Mouse (Mus musculus): ENCODE results near the gene Cubn. TPM values are rescaled to one million over a fixed set of nuclear protein-coding genes. Genes with fewer than 3 reads are reported as not detected.
A peak's percentile ranks its signal among the peaks of the same experiment; 100 is the strongest.

Cubn gene
- polyA plus RNA-seq, 1 experiment from 2014 or later = 0.21 TPM

DNA sequence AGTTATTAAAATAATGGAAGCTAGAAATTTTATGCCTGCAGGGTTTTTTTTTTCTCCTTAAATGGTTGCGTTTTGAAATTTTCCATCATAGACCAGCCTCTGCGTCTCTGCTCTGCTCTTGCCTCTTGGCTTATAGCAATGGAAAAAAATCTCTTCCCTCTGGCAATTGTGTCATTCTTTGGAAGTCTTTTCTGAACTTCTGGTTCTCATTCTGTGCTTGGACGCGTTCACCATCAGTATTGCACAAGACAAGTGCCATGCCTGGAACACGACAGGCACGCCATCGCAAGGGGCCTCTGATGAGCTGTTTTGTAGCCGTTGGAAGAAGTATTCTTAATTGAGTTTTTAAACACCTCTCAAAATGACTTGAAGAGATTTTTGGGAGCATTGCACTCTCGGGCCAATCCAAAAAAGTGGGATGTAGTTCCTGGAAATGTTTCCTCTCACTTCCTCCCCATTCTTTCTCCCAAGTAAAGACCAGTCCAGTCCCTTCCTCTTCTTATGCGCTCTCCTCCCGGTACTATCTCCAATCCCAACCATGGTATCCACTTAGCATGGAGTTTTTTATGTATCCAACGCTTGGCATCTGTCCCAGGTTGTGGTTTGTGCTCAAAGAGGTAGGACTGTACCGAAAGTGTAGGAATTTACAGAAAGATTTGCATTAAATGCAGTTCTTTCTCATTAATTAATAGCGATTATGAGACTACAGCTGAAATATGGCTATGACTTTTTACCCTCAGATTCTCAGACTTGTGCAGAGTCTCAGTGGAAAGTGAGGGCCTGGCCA, 69.4 kb downstream of the Cubn start:
- DNase-seq (ENCODE audit: low spot score) (no peak), ATAC-seq (ENCODE audit: low FRiP score) (no peak)
- Histone ChIP-seq H3K4me3 (replicated peaks; ENCODE audit: low read length) (no peak overlapping the region), H3K27me3 (ENCODE audit: control insufficient read depth, insufficient read depth, low read length) (no peaks in the 10 kb centered on the region), H3K9me3 (ENCODE audit: control insufficient read depth, low read length) (no peaks in the 10 kb centered on the region), H3K4me1 (replicated peaks; ENCODE audit: control insufficient read depth, insufficient read depth, low read length) (no peaks in the 10 kb centered on the region), H3K27ac (no peak overlapping the region), H3K36me3 (replicated peaks; ENCODE audit: control insufficient read depth, insufficient read depth) (no peaks in the 10 kb centered on the region), H3K9ac (no peak overlapping the region), H3K4me2 (replicated peaks) (no peak overlapping the region)
- WGBS = 92% methylated on average over 14 of the region's 14 CpGs

DNA sequence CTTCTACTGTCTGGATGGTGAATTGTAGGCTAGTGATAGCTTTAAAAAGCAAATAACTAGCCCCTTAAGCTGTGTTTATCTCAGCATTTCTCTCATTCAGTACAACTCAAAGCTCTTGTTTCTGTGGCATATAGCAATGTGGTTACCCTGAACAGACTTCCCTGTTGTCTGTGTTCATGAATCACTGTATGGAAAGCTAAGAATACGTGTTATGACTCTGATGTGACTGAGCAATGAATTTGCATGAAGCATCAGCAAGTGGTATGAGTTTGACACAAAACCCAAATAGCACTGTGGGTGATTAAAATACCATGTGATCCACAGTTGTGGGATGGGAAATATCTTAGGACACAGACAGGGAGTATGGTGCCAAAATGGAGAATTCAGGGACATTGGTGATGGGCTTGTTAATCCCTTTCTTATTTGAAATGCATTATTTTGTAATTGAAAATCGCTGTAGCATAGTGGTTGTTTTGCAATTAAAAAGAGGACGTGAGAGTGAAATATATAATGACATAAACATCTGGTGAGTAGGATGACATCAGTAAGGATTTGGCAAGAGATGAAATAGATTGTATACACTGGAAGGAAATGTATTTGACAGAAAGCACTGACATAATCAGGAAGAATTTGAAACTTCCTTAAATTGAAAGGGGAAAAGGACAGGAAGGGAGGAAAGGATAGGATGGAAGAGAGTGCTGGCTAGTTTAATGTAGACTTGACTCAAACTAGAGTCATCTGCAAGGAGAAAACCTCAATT, 74.7 kb downstream of the Cubn start:
- H3K27ac ChIP-seq = no peak overlapping the region
- ATAC-seq (ENCODE audit: low FRiP score) (no peak), DNase-seq (ENCODE audit: low spot score) (no peak)
- no peak overlapping the region for H3K9ac ChIP-seq
- no peaks in the 10 kb centered on the region for H3K4me1 ChIP-seq (replicated peaks; ENCODE audit: control insufficient read depth, insufficient read depth, low read length)
- no peaks in the 10 kb centered on the region for H3K27me3 ChIP-seq (ENCODE audit: control insufficient read depth, insufficient read depth, low read length)
- no peak overlapping the region for H3K4me3 ChIP-seq (replicated peaks; ENCODE audit: low read length)
- no peaks in the 10 kb centered on the region for H3K9me3 ChIP-seq (ENCODE audit: control insufficient read depth, low read length)
- no peak overlapping the region for H3K4me2 ChIP-seq (replicated peaks)
- H3K36me3 ChIP-seq (replicated peaks; ENCODE audit: control insufficient read depth, insufficient read depth) = no peaks in the 10 kb centered on the region
- 69% methylated on average over 3 of the region's 3 CpGs for WGBS

DNA sequence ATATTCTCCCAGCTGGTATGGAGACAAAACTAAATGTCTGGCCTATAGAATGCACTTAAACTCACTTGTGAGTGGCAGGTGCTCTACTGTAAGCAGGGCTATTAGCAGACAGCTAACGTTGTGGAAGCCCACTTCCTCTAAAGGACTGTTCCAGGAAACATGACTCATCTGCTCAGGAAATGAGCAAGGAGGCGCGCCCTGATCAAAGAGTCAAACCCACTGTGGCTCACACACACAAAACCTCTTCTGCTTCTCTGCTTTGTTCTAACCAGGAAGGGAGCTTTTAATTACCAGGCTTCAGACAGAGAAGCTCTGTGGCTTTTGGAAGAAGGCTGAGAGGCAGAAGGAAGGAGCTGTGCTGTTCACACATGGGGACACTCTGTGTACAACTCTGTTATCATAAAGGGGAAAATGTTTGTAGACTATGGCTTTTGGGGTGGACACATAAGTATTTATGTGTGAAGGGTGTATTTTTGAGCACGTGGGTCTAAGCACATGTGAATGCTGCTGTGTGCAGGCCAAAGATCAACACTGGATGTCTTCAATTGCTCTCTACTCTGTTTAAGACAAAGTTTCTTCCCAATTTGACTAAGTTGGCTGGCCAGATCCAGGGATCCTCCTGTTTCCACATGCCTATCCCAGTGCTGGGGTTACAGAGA, 78.0 kb downstream of the Cubn start:
- 72% methylated on average over 4 of the region's 4 CpGs for WGBS
- peak; percentile 51; the same call in 1 of the 2 replicates for ATAC-seq (ENCODE audit: low FRiP score)

DNA sequence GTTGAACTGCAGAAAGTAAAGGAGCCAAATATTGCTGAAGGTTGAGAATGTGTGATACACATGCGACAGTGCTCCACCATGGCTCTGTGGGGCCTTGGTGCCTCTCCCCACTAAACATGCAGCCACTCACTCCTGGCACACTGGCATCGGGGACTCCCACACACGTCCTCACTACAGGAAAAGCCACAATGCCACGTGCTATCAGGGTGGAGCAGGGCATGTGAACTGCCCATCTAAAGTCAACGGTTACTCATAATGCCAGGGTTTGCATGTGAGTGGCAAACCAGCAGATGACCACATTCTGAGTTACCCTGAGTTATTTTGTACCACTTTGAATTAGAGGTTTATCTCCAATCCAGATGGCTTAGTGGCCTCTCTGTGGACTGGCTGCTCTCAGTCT, 81.0 kb downstream of the Cubn start:
- Histone ChIP-seq H3K27me3 (ENCODE audit: control insufficient read depth, insufficient read depth, low read length) (no peaks in the 10 kb centered on the region), H3K4me2 (replicated peaks) (no peak overlapping the region), H3K9me3 (ENCODE audit: control insufficient read depth, low read length) (no peaks in the 10 kb centered on the region), H3K4me3 (replicated peaks; ENCODE audit: low read length) (no peak overlapping the region), H3K27ac (no peak overlapping the region), H3K36me3 (replicated peaks; ENCODE audit: control insufficient read depth, insufficient read depth) (no peaks in the 10 kb centered on the region), H3K4me1 (replicated peaks; ENCODE audit: control insufficient read depth, insufficient read depth, low read length) (peaks cover 5% of the 10 kb centered on the region), H3K9ac (no peak overlapping the region)
- DNase-seq (ENCODE audit: low spot score) (no peak), ATAC-seq (ENCODE audit: low FRiP score) (no peak)
- WGBS = 90% methylated on average over 5 of the region's 5 CpGs

More for the DNA sequence above, 78.0 kb downstream of the Cubn start:
- Histone ChIP-seq H3K27ac (0 out of 2 replicates have a peak overlapping the region, but pooled peaks have one; percentile 41), H3K27me3 (ENCODE audit: control insufficient read depth, insufficient read depth, low read length) (no peaks in the 10 kb centered on the region), H3K4me3 (replicated peaks; ENCODE audit: low read length) (no peak overlapping the region), H3K36me3 (replicated peaks; ENCODE audit: control insufficient read depth, insufficient read depth) (no peaks in the 10 kb centered on the region), H3K9me3 (ENCODE audit: control insufficient read depth, low read length) (no peaks in the 10 kb centered on the region), H3K4me1 (replicated peaks; ENCODE audit: control insufficient read depth, insufficient read depth, low read length) (no peaks in the 10 kb centered on the region), H3K9ac (no peak overlapping the region), H3K4me2 (replicated peaks) (no peak overlapping the region)
- no peak for DNase-seq (ENCODE audit: low spot score)

DNA sequence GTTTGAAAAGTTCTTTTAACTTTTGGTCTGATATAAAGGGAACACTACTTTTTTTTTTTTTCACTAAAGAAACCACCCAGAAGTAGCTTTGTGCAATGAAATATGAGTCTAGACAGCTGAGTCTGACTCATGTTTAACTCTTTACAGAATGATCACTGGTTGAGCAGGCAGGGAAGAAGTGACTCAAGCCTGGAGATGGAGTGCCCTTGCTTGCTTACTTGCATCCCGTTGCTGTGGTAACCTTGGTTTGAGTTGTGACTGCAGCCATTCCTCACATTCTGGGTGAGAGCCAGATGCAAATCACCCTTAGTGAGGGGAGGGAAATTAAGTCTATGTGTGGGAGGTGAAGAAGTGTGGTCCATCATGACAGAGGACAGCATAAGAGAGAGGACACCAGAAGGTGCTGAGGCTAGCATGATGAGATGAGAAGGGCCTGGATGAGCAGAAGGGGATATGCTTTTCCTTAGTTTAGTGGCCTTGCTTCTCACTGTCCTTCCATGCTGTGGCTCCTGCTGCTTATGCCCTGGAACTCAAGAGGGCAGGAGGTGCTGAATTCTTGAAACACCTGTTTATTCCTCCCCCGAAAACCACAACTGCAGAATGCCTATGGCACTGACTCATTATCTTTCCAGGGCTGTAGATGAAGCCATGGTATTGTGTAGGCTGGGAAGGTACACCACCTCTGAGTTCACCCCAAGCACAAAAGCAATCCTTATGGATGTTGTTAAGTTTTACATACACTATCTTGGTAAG, 81.7 kb downstream of the Cubn start:
- no peak overlapping the region for H3K9ac ChIP-seq
- no peak overlapping the region for H3K4me3 ChIP-seq (replicated peaks; ENCODE audit: low read length)
- WGBS = 77% methylated on average over 2 of the region's 2 CpGs
- ATAC-seq (ENCODE audit: low FRiP score) = no peak
- H3K27me3 ChIP-seq (ENCODE audit: control insufficient read depth, insufficient read depth, low read length) = no peaks in the 10 kb centered on the region
- H3K9me3 ChIP-seq (ENCODE audit: control insufficient read depth, low read length) = no peaks in the 10 kb centered on the region
- DNase-seq (ENCODE audit: low spot score) = no peak
- H3K36me3 ChIP-seq (replicated peaks; ENCODE audit: control insufficient read depth, insufficient read depth) = no peaks in the 10 kb centered on the region
- no peak overlapping the region for H3K4me2 ChIP-seq (replicated peaks)
- H3K4me1 ChIP-seq (replicated peaks; ENCODE audit: control insufficient read depth, insufficient read depth, low read length) = peaks cover 5% of the 10 kb centered on the region
- no peak overlapping the region for H3K27ac ChIP-seq

DNA sequence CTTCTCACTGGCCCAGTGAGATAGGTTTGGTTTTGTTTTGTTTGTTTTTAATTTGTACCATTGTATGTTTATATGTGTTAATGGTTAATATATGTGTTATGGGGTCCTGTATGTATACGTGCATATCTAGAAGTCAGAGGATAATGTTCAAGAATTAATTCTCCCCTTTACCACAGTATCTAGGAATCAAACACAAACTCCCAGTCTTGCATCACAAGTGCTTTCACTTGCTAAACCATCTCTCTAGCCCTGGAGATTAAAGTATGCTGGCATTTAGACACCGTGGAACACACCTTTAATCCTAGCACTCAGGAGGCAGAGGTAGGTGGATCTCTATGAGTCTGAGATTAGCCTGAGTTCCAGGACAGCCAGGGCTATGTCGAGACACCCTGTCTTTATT, 83.3 kb downstream of the Cubn start:
- no peak for DNase-seq (ENCODE audit: low spot score)
- H3K27ac ChIP-seq = no peak overlapping the region
- WGBS = 86% methylated on average over 3 of the region's 3 CpGs
- H3K4me1 ChIP-seq (replicated peaks; ENCODE audit: control insufficient read depth, insufficient read depth, low read length) = peaks cover 5% of the 10 kb centered on the region
- no peak overlapping the region for H3K4me3 ChIP-seq (replicated peaks; ENCODE audit: low read length)
- H3K36me3 ChIP-seq (replicated peaks; ENCODE audit: control insufficient read depth, insufficient read depth) = no peaks in the 10 kb centered on the region
- no peaks in the 10 kb centered on the region for H3K27me3 ChIP-seq (ENCODE audit: control insufficient read depth, insufficient read depth, low read length)
- no peak overlapping the region for H3K4me2 ChIP-seq (replicated peaks)
- no peak for ATAC-seq (ENCODE audit: low FRiP score)
- H3K9me3 ChIP-seq (ENCODE audit: control insufficient read depth, low read length) = no peaks in the 10 kb centered on the region
- H3K9ac ChIP-seq = no peak overlapping the region

DNA sequence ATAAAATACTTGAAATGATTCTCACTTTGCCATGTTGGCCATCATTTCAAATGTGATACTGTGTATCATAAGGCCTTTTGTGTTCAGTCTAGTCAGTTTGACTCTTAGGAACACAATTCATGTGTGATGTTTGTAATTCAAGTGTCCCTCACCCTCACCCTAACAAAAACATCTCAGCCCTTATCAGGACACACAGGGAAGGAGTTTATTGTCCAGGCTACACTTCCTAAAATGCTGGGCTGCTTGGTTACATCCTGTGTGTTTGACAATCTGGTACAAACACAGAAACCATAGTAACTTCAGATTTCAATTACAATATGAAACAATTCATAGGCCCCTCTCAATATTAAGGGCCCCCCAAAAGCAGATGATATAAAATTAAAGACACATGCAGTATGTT, 83.9 kb downstream of the Cubn start:
- ATAC-seq (ENCODE audit: low FRiP score) (no peak), DNase-seq (ENCODE audit: low spot score) (no peak)
- peaks cover 5% of the 10 kb centered on the region for H3K4me1 ChIP-seq (replicated peaks; ENCODE audit: control insufficient read depth, insufficient read depth, low read length)
- H3K9me3 ChIP-seq (ENCODE audit: control insufficient read depth, low read length) = no peaks in the 10 kb centered on the region
- H3K36me3 ChIP-seq (replicated peaks; ENCODE audit: control insufficient read depth, insufficient read depth) = no peaks in the 10 kb centered on the region
- H3K27ac ChIP-seq = no peak overlapping the region
- no peaks in the 10 kb centered on the region for H3K27me3 ChIP-seq (ENCODE audit: control insufficient read depth, insufficient read depth, low read length)
- H3K9ac ChIP-seq = no peak overlapping the region
- no peak overlapping the region for H3K4me2 ChIP-seq (replicated peaks)
- no peak overlapping the region for H3K4me3 ChIP-seq (replicated peaks; ENCODE audit: low read length)

DNA sequence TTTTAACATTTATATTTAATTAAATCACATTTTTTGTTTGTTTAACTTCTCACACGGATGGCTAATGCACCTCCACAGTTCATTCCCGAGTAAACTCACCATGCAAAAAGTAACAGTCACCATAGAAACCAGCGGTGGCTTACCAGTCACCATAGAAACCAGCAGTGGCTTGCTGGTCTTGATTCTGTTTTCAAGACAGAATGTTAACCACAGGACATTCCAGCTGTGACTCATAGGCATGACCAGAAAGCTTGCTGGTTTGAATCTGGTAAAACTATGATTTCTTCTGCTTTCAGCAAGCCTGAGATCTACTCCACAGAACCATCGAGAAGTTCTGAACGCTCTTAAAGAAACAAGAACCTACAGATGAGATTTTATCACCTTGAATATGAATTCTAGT, 84.3 kb downstream of the Cubn start:
- Histone ChIP-seq H3K9ac (no peak overlapping the region), H3K4me3 (replicated peaks; ENCODE audit: low read length) (no peak overlapping the region), H3K36me3 (replicated peaks; ENCODE audit: control insufficient read depth, insufficient read depth) (no peaks in the 10 kb centered on the region), H3K9me3 (ENCODE audit: control insufficient read depth, low read length) (no peaks in the 10 kb centered on the region), H3K27me3 (ENCODE audit: control insufficient read depth, insufficient read depth, low read length) (no peaks in the 10 kb centered on the region), H3K27ac (no peak overlapping the region), H3K4me2 (replicated peaks) (no peak overlapping the region), H3K4me1 (replicated peaks; ENCODE audit: control insufficient read depth, insufficient read depth, low read length) (peaks cover 5% of the 10 kb centered on the region)
- DNase-seq (ENCODE audit: low spot score) (peak; percentile 65), ATAC-seq (ENCODE audit: low FRiP score) (peak; percentile 65; the same call in 1 of the 2 replicates)
- 25% methylated on average over 5 of the region's 5 CpGs for whole genome bisulfite sequencing
